Mouse (Mus musculus) midbrain, embryonic 10.5 days (tissue): ENCODE results near the gene Ahnak. TPM values are rescaled to one million over a fixed set of nuclear protein-coding genes. Genes with fewer than 3 reads are reported as not detected.
"Not testable (repeated sequence)": the region's sequence is repeated elsewhere in the genome, so short reads cannot be mapped to it uniquely, and the experiment has no call there.

Source experiments
- DNase-seq: peaks from one replicate; pipeline ENCODE4 v3.0.0-alpha.2; 2017; ENCODE audit warnings: low spot score
- H3K27ac ChIP-seq: fragments of 300-500 bp; sonication (generic); replicated peaks from 2 replicates; pipeline ENCODE4 v1.5.1; 2016; ENCODE audit warnings: mild to moderate bottlenecking
- H3K27me3 ChIP-seq: fragments of 300-500 bp; sonication (generic); 2 replicates; pipeline ENCODE4 v1.6.1; 2016; ENCODE audit warnings: low read depth, mild to moderate bottlenecking; ENCODE audit not compliant: poor library complexity, severe bottlenecking
- H3K36me3 ChIP-seq: fragments of 300-500 bp; sonication (generic); 2 replicates; pipeline ENCODE4 v1.6.1; 2016; ENCODE audit warnings: mild to moderate bottlenecking, moderate library complexity
- H3K4me1 ChIP-seq: fragments of 300-500 bp; sonication (generic); 2 replicates; pipeline ENCODE4 v1.6.1; 2016
- H3K4me3 ChIP-seq: fragments of 300-500 bp; sonication (generic); 2 replicates; pipeline ENCODE4 v1.5.1; 2016; ENCODE audit warnings: mild to moderate bottlenecking, moderate library complexity
- H3K9me3 ChIP-seq: fragments of 300-500 bp; sonication (generic); replicated peaks from 2 replicates; pipeline ENCODE4 v1.6.1; 2016; ENCODE audit warnings: mild to moderate bottlenecking
- WGBS: fragments of 180-500 bp; shearing (Covaris S2); methylation state at CpG from one replicate; pipeline ENCODE4 v1.1.7; 2016; 5-methylcytosine and 5-hydroxymethylcytosine counted together
- polyA plus RNA-seq: library from polyadenylated mRNA; unstranded; fragments of >200 nt; fragmentation: Nextera tagmentation; extraction: Ambion mirVana; gene quantifications from 2 replicates; pipeline ENCODE4 v1.2.1, GENCODE M21; 2016

Gene Ahnak
- polyA plus RNA-seq, 1 experiment from 2014 or later: 6.6 TPM

DNA sequence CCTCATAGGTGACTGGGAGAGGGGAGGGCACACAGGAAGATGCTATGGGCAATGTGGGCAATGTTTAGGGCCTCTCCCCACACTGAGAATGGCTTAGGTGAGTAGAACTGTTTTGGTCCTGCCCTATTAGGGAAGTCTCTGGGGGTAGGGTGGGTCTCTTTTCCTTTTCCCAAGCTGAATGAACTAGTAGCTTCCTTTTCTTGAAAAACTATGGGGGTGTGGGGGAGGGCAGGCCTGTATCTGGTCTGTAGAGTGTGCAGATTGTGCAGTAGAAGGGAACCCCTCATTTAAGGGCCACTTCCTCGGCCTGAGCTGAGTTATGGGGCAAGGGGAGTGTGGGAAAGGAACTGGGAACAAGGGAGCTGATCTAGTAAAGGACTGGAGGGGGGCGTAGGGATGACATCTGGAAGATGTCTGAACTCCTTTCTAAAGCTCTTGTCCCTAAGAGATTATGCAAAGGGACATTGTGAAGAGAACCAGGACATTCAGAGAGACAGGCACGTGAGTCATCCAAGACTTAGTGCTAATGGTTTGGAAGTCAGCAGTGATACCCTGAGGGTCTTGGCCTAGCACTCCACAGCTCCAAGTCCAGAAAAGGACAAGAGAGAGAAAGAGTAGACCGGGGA lies 2.3 kb downstream of the Ahnak start:
- no peaks in the 10 kb centered on the region for H3K9me3 ChIP-seq
- no peak for DNase-seq
- no peak overlapping the region for H3K4me3 ChIP-seq
- peaks cover 40% of the 10 kb centered on the region for H3K4me1 ChIP-seq
- WGBS: 62% methylated on average over 4 of the region's 4 CpGs
- H3K27ac ChIP-seq: no peak overlapping the region
- no peaks in the 10 kb centered on the region for H3K36me3 ChIP-seq
- peaks cover 57% of the 10 kb centered on the region for H3K27me3 ChIP-seq

DNA sequence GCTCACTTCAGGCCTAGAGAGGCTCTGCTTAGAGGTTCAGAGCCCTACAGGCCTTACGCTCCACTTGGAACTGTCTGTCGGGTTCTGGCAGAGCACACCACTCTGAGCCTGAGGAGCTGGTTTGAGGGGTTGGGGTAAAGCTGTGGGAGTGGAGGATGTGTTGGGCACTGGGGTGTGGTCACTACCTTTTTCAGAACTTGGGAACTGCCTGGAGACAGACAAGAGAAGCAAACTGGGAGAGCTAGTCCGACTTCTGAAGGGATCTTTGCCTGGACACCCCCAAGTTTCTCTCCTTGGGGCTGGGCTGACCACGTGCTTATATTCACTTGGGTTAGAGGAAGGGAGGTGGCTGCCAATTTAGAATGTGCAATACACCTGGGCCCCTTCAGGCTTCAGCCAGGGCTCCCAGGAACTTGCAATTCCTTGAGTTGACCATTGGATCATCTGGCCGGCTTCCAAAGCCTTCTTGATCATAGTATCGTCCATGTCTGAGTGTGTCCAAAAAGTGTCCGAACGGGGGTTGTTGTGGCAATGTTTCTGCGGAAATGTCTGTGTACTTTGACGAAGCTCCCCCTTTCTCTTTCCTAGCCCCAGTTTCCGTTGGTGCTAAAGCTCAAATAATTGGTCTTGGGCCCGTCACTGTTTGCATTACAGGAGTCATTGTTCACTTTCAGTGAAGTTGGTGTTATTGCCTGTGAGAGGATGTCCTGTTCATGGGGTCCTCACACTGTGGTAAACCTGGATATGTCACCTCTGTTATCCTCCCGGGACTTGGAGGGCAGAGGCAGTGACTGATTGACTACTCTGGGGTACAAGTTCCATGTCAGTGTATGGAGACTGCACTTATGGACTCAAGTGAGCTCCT lies 3.0 kb downstream of the Ahnak start:
- Histone ChIP-seq H3K27me3 (peaks cover 56% of the 10 kb centered on the region), H3K9me3 (no peaks in the 10 kb centered on the region), H3K27ac (peak overlapping the region; percentile 46), H3K4me1 (peaks cover 40% of the 10 kb centered on the region), H3K36me3 (no peaks in the 10 kb centered on the region), H3K4me3 (peak overlapping the region; percentile 9; the same call in 1 of the 2 replicates)
- WGBS: 81% methylated on average over 13 of the region's 13 CpGs
- no peak for DNase-seq

DNA sequence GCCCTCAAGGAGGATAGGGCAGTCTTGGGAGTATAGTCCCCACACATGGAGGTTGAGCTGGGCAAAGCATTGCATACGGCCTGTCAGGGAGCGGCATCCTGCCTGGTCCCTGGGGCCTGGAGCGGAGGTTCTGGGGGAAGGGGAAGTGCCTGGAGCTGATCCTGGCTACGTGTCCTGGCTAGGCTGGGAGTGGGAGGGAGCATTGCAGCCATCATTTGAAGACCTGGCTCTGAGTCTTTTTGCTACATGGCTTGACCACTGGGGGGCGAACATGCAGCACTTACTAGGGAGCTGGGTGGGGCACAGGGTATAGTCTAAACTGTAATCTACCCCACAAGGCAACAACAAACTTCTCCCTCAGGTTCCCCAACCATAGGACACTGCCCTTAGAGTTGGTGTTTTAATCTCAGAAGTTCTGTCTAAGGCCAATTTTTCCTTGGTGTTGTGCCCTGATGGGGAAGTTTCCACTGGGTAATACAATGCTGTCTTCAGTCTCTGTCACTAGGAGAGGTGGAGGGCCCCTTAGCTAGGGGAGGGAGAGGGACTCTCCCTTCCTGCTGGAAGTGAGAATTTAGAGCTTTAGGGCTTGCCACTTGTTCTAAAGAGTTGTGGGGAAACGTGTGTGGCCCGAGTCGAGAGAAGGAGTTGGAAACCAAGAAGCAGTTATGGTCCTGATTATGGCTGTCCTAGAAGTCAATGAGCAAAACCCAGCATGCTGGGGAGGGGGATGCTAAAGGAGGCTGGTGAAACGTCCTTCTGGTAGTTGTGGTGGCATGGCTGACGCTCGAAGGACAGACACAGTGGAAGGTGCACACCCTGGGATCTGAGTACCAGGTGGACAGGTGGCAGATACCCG lies 3.9 kb downstream of the Ahnak start:
- H3K36me3 ChIP-seq: no peaks in the 10 kb centered on the region
- peaks cover 48% of the 10 kb centered on the region for H3K27me3 ChIP-seq
- H3K27ac ChIP-seq: peak overlapping the region; percentile 46
- DNase-seq: peak; percentile 65
- no peaks in the 10 kb centered on the region for H3K9me3 ChIP-seq
- peak overlapping the region; percentile 9; the same call in 1 of the 2 replicates for H3K4me3 ChIP-seq
- 36% methylated on average over 12 of the region's 12 CpGs for WGBS
- H3K4me1 ChIP-seq: peaks cover 41% of the 10 kb centered on the region

GRCm38 (mm10) chr19:8993625-8993912 lies 4.5 kb downstream of the Ahnak start:
- Histone ChIP-seq H3K36me3 (no peaks in the 10 kb centered on the region), H3K9me3 (no peaks in the 10 kb centered on the region), H3K4me1 (peaks cover 36% of the 10 kb centered on the region), H3K27me3 (peaks cover 42% of the 10 kb centered on the region), H3K27ac (no peak overlapping the region), H3K4me3 (no peak overlapping the region)
- WGBS: 58% methylated on average over 2 of the region's 2 CpGs
- no peak for DNase-seq

GRCm38 (mm10) chr19:8994813-8995607 lies 5.9 kb downstream of the Ahnak start:
- H3K9me3 ChIP-seq: no peaks in the 10 kb centered on the region
- H3K4me3 ChIP-seq: no peak overlapping the region
- no peaks in the 10 kb centered on the region for H3K36me3 ChIP-seq
- no peak for DNase-seq
- peaks cover 28% of the 10 kb centered on the region for H3K27me3 ChIP-seq
- peaks cover 21% of the 10 kb centered on the region for H3K4me1 ChIP-seq
- 87% methylated on average over 10 of the region's 10 CpGs for WGBS
- no peak overlapping the region for H3K27ac ChIP-seq

- DNase-seq: no peak
- H3K9me3 ChIP-seq: no peaks in the 10 kb centered on the region
Observed at GRCm38 (mm10) chr19:8996601-8997000, 7.5 kb downstream of the Ahnak start.

DNA sequence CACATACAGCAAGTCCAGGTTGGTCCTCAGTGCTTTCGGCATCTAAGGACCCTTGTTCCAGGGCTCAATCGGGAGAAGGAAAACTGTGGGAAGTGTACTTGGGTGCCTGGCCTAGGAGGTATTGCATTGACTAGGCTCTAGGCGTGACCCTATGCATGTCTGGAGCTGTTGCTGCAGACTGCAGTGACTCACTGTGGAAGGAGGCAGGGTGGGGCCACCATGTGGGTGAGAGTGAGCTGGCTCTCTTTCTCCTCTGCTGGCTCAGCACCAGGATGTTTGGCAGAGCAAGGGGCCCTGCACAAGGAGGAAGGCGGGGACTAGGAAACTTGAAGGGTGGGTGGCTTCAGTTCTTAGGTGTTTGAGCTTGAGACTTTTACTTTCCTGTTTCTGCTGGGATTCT lies 8.5 kb downstream of the Ahnak start:
- no peak overlapping the region for H3K27ac ChIP-seq
- no peaks in the 10 kb centered on the region for H3K9me3 ChIP-seq
- H3K36me3 ChIP-seq: no peaks in the 10 kb centered on the region
- H3K27me3 ChIP-seq: 0 out of 2 replicates have a peak, but pooled peaks cover 3% of the 10 kb centered on the region
- H3K4me1 ChIP-seq: peaks cover 6% of the 10 kb centered on the region; the same call in 1 of the 2 replicates
- H3K4me3 ChIP-seq: no peak overlapping the region
- DNase-seq: no peak
- 74% methylated on average over 4 of the region's 4 CpGs for WGBS

More at GRCm38 (mm10) chr19:8996601-8997000, 7.5 kb downstream of the Ahnak start:
- Histone ChIP-seq H3K4me3 (no peak overlapping the region), H3K27me3 (peaks cover 12% of the 10 kb centered on the region), H3K4me1 (peaks cover 10% of the 10 kb centered on the region; the same call in 1 of the 2 replicates), H3K27ac (no peak overlapping the region), H3K36me3 (no peaks in the 10 kb centered on the region)
- WGBS: 93% methylated on average over 6 of the region's 6 CpGs

DNA sequence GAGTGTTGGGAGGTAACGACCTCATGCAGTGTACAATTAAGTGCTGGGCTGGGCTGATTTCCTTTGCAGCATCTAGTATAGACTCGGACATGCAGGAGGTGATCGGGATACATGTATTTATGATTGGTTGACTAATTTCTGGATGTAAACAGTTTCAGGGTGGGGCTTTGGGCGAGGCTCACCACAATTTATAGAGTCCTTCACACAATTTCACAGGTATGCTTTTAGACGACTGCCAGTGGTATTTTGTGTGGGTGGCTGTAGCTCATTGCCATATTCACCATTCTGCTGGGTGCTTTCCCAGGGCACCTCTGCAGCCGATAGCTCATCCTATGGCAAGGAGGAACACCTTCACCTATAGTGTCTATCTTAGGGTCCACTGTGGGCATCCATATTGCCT lies 9.5 kb downstream of the Ahnak start:
- Histone ChIP-seq H3K27me3 (no peaks in the 10 kb centered on the region), H3K4me3 (no peak overlapping the region), H3K4me1 (0 out of 2 replicates have a peak, but pooled peaks cover 3% of the 10 kb centered on the region), H3K9me3 (no peaks in the 10 kb centered on the region), H3K36me3 (no peaks in the 10 kb centered on the region), H3K27ac (no peak overlapping the region)
- no peak for DNase-seq
- 87% methylated on average over 6 of the region's 6 CpGs for WGBS

DNA sequence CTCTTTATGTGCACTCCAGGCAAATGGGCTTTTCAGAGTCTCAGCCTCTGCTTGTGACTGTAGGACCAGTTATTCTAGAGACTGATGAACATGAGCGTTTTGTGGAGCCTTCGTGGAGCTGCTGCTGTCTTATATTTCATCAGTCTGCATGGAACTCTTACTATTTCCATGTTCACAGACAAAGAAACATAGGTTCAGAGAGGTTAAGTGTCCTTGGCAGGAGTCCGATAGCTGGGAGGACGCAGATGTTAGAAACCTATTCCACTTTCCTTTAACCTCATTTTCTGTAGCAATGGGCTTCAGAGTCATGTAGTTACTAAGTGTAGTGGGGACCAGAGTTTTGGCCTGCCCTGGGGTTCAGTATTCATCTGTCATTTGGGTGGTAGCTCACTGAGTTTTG lies 10.1 kb downstream of the Ahnak start:
- H3K27me3 ChIP-seq: no peaks in the 10 kb centered on the region
- H3K36me3 ChIP-seq: no peaks in the 10 kb centered on the region
- 96% methylated on average over 4 of the region's 4 CpGs for WGBS
- H3K9me3 ChIP-seq: no peaks in the 10 kb centered on the region
- H3K27ac ChIP-seq: no peak overlapping the region
- H3K4me3 ChIP-seq: no peak overlapping the region
- no peak for DNase-seq
- 0 out of 2 replicates have a peak, but pooled peaks cover 3% of the 10 kb centered on the region for H3K4me1 ChIP-seq

- H3K4me3 ChIP-seq, H3K36me3 ChIP-seq, H3K27me3 ChIP-seq, H3K27ac ChIP-seq, H3K4me1 ChIP-seq, H3K9me3 ChIP-seq, DNase-seq: not testable (repeated sequence)
- 94% methylated on average over 2 of the region's 2 CpGs for WGBS
Observed at GRCm38 (mm10) chr19:9006915-9007314, 17.8 kb downstream of the Ahnak start.

DNA sequence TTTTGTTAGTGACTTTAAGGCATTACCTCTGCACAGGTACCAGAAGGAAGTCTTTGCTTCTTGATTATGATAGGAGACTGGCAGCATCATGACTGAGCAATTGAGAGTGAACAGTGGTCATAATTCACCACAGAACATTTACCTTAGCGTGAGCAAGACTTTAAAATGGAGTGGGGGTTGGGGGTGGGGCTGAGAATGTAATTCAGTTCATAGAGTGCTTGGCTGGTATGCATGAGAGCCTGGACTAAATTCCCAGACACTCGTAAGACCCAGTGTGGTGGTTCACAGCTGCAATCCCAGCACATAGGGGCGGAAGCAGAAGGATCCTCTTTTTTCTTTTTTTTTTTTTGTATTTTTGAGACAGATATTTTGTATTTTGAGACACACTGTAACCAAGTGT lies 30.2 kb downstream of the Ahnak start:
- 95% methylated on average over 3 of the region's 3 CpGs for WGBS
- H3K27ac ChIP-seq: no peak overlapping the region

More for the DNA sequence above, 30.2 kb downstream of the Ahnak start:
- DNase-seq: no peak
- Histone ChIP-seq H3K4me3 (no peak overlapping the region), H3K9me3 (no peaks in the 10 kb centered on the region), H3K4me1 (no peaks in the 10 kb centered on the region), H3K36me3 (no peaks in the 10 kb centered on the region), H3K27me3 (no peaks in the 10 kb centered on the region)
